Mouse (Mus musculus) adrenal gland, postnatal 36 days (tissue): Measurements from ENCODE around the gene Ttll1. TPM values are rescaled to one million over a fixed set of nuclear protein-coding genes. Genes with fewer than 3 reads are reported as not detected.

Experiments used
- DNase-seq, 2 experiments: peaks; one replicate each; pipeline ENCODE4 v3.0.0; 2021; ENCODE audit warnings: mixed read lengths in 1 of 2
- long read RNA-seq, 2 experiments: library from polyadenylated mRNA; stranded (forward); transcript quantifications; one replicate each; pipeline ENCODE4 v2.0.0; 2021; ENCODE audit warnings: borderline sequencing depth in 2 of 2
- total RNA-seq, 2 experiments: library from RNA; stranded (reverse); gene quantifications; 2 replicates each; pipeline ENCODE4 v1.2.3; 2021

Ttll1 gene
- total RNA-seq: 1 to 10 TPM; 7.6 to 7.7 TPM
- long read RNA-seq, experiment 1, transcript Ttll1-201 (12 exons, 2,060 nt): major isoform, 8 of 10 reads
- long read RNA-seq, experiment 1, partial matches to known transcripts: 2 of 10 reads
- long read RNA-seq, experiment 1, other reads (novel, unspliced or antisense): 0 of 10 reads
- long read RNA-seq, experiment 2, transcript Ttll1-201 (12 exons, 2,060 nt): major isoform, 8 of 10 reads
- long read RNA-seq, experiment 2, partial matches to known transcripts: 1 of 10 reads
- long read RNA-seq, experiment 2, other reads (novel, unspliced or antisense): 1 of 10 reads

DNA sequence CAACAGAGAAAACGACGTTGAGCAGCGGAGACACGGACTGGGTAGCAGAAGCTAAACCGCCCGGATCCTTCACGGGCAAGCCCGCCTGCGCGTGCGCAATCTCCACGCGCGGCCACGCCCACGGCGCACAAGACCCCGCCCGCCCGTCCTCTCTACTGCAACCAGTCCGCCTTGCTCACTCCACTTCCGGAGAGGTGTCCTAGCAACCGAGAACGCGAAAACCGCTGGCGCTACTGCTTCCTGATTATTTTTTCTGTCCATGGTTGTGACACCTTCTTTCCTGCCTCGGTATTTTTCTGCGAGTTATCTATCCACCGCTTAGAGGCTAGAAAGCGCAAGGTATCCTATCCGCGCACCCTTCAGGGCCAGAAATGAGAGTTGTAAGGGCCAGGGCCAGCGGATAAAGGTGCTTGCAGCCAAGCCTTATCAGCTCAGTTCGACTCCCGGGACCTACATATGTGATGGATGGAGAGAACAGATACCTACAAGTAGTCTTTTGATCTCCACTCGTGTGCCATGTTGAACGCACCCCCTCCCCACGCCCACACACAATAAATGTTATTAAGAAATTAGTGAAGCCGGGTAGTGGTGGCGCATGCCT, at the start of gene Ttll1:
Ttll1 (minus strand) TSS at position 89 of the 601 bp plus-strand sequence.
- DNase-seq: peak; percentile 97 to 98

DNA sequence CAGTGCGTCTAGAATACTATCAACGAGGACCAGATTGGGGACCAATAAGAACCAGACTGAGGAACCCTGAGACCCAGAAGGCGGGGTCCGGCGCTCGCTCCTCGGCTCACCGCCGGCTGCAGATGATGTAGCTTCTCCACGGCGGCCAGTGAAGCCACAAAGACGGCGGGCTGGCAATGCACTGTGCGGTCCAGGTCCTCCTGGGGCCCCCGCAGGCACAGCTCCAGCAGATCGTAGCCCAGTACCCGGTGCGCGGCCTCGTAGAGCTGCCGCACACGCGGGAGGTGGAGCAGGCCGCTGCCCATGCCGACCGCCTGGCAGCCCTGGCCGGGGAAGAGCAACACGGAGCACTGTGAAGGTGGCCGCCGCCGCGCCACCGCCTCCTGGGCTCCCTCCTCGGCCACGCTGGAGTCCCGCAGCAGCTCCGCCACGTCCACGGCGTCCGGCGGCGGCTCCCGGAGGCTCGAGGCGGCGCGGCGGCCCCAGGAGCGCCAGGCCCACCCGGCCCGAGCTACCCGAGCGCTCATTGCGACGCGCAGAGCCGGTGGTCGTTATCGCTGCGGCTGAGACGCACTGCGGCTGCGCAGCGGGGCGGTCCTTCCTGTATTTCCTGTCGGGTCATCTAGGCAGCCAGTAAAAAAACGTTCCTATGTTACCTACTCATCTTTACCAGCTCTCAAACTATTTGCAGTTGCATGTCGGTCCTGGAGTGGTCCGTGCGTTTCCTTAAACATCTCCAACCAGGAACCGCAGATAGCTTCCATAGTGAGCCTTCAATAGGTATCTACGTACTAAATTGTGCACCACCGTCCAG, 44.7 kb upstream of the Ttll1 start:
- peak; percentile 89 to 93 for DNase-seq

DNA sequence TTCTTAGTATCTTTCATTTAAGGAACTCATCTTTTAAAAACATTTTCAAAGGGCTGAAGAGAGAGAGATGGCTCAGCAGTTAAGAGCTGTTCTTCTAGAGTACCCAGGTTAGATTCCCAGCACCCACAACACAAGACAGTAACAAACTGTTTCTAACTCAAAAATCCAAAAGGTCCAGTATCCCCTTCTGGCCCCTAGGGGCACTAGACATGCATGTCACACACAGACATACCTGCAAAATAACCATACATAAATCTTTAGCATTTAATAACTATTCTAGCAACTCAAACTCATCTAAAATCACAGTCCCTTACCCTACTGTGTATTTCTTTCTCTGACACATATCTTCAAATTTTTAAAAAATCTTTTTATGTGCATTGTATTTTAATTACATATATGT, 43.1 kb upstream of the Ttll1 start:
- DNase-seq: no peak

DNA sequence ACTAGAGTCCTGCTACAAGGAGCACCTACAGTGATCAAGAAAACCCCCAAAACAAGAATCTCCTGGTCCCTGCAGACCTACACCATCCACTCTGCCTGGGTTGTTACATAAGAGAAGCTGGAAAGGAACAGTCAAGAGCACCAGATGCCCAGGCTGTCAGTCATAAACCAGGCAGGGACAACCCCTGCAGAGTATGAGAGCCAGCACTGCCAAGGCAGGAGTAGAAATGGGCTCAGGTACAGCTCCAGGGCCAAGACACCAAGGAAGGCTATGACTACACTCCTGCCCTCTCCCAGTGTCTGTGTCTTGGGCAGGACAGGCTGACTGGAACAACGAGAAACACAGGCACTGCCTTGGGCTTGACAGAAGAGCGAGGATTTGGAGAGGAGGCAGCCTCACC, 39.4 kb upstream of the Ttll1 start:
- DNase-seq: no peak

DNA sequence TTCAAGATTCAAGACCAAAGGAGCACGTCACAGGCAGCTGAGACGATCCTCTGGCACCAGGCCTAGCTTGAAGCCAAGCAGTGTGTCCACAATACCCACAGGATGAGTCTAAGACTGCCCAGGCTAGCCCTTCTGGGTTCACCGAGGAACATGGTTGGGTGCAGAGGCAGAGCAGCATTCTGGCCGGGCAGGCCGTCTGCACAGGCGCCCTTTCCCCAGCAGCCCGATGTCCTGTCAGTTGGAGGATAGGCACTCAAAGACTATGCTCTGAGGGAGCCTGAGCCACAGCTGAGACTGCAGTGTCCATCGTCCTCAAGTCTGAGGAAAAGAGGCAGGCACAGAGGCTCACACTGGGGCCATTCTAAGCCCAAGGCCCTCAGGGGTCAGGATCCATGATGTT, 36.5 kb upstream of the Ttll1 start:
- DNase-seq: no peak

DNA sequence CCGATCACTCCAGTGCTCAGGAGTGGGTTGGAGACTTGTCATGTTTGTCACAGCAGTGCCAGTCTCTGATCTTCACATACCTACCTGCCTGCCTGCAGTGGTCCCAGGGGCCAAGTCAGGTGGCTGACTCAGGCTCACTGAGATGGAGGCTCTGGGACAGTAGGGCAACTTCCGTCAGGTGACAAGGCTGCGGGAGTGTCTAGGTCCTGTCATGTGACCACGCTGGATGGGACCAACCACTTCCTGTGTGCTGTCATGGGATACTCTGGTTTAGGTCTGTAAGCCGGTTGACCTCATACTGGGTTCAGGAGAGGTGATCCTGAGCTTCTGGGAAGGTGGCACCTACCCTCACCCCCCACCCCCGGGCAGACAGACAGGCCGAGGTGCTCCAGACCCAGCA, 35.3 kb upstream of the Ttll1 start:
- DNase-seq: no peak

DNA sequence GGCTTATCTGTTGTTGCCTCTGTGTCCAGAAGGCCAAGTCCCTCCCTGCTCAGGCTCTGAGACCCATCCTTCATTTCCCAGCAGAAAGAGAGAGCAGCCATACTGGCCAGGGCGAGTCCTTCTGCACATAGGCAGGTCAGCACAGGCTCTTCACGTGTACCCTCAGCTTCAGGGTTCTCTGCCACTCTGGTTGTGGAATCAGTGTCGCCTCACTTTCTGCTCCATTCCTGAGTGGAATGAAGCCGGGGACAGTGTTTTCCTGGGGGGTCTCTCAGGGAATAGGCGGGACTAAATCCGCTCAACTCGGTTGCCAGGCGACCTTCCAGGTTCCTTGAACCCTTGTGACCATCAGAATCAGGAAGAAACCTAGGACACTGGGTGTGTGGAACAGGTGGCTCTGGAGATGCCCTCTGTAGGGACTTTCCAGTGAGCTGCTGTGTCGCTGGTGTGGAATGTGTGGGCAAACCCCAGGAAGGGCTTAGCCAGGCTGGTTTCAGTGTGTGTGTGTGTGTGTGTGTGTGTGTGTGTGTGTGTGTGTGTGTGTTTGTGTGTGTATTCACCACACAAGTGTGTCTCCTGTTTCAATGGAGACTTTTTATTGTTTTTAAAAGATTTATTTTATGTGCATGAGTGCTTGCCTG, 31.1 kb upstream of the Ttll1 start:
- DNase-seq: no peak

DNA sequence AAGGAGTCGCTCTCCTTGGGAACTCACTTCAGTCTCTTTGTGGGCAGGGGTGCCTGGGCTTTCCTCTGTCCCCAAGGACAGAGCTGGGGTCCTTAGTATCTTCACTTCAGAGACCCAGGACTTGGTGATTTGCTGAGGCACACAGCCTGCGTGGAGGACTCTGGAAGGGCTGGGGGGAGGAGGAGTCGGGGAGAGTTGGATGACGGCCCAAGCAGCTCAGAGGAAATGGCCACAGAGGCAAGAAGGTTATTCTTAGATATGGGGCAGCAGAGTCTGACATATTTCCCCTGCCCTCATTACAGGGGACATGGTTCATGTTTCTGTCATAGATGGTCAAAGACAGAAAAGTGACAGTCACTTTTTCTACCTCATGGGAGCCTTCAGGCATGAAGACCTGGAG, 29.2 kb upstream of the Ttll1 start:
- peak; percentile 67 to 76 for DNase-seq

DNA sequence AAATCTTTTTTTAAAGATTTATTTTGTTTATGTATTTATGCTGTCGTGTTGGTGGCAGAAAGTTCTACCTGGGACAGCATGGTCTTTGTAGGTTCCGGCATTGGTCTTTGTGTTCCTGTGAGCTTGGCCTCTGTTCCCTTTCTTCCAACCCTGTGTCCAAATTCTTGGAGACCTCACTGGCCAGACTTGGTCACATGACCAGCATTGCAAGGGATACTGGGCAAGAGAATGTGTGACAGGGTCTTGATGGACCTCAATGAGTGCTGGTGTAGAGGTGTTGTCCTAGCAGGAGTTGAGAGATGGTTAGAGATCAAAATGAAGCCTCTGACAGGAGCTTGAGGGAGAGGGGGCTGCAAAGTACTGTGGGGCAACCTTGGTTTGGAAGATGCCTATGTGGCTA, 28.2 kb upstream of the Ttll1 start:
- DNase-seq: no peak

DNA sequence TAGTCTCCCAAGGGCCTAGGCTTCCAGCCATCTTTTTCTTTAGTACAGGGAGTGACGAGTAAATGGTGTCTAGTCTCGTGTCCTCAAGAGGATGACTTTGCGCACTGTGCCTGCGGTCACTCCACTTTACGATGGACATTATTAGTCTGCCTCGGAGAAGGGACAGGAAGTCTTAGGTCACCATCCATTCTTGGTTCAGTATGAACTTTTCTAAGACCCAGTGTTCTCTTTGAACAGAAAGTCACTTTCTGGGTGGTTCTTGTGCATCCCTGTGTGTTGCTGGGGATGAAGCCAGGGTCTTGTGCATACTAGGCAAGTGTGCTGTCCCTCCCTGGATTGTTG, 25.2 kb upstream of the Ttll1 start:
- no peak for DNase-seq

DNA sequence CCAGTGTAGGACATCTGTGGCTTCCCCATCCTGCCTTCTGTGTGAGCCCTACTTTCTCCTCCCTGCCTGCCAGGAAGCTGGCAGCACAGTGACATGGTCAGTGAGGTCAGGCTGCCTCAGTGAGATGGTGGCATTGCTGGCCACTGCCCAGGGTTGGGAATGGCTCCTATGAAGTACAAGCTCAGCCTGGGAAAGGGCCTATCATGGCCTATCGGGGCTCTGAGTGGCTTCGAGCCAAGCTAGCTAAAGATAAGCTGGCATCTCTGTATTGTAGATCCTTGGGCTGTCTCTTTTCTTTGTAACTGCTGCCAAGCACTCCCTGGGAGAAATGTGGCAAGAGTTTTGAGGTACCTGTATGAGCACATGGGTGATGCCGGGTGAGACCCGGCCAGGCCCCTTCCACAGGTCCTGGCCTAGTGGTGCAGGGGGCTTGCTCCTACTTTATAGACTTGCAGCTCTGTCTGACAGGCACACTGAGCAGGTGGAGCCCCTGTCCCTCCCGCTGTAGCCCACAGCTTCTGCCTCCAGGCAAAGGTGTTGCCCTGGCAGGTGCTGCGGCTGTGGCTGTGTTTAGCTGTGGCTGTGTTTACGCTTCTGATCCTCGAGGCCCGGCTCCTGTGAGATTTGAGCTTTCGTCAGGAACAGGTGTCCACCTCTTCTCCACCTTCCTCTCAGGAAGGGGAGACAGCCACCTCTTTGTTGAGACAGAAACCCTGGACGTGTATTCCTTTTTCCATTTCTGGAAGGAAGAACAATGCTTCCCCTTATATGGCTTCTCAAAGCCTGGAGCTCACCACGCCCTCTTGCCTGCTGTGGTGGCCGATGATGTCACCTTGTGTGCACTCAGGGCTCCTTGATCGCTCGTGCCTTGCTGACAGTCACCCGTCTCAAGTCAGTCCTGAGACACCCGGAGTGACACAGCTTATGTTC, 24.5 kb upstream of the Ttll1 start:
- DNase-seq: peak; percentile 40 to 64

DNA sequence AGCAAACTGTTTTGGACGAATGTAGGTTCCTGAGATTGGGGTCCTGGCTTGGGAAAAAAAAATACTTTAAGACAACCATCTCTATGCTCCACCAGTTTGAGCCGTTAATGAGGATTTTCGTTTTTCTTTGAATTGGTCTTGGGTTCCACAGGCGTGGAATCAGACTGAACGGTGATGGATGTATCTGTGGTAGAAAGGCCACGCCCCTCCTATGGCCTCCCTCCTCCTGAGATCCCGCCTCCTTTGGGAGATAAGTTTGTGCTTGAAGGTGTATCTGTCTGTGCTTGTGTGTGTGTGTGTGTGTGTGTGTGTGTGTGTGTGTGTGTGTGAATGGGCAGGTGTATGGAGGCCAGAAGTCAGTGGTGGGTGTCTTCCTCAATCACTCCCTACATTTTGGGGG, 21.9 kb upstream of the Ttll1 start:
- no peak for DNase-seq

DNA sequence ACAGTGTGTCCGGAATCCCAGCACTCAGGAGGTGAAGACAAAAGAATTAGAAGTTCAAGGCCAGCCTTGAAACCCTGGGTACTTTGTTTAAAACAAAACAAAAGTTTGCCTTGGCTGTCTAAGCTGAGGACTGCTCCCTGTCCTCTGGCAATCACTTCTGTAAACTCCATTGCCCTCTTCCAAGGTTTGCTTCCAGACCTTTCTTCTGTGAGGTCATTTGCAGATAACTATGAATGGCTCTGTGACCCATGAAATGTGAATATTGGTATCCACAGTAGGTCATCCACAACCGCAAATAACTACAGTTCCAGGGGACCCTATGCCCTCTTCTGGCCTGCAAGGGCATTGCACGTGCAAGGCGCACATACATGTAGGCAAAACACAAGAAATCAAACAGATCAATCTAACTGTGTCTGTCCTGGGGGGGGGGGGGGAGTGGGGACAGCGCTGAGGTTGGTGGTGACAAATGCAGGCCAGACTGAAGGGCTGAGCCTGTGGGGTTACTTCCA, 21.3 kb upstream of the Ttll1 start:
- DNase-seq: no peak

DNA sequence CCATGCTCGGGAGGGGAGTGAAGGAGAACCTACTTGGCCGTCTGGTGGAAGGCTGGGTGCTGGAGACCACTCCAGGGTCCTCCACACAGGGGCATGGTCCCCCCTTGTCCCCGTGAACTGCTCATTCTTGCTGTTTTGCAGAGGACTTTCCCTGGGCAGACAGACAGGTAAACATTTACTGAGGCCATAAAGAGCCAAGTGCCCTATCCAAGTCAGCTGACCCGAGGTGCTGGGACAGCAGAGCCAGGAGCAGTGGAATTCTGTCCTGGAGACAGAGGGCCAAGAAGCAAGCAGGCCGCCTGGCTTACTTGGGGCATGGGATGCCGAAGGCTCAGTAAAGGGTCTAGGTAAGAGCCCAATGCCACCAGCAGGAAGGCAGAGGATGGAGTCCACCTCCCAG, 20.0 kb upstream of the Ttll1 start:
- DNase-seq: no peak

DNA sequence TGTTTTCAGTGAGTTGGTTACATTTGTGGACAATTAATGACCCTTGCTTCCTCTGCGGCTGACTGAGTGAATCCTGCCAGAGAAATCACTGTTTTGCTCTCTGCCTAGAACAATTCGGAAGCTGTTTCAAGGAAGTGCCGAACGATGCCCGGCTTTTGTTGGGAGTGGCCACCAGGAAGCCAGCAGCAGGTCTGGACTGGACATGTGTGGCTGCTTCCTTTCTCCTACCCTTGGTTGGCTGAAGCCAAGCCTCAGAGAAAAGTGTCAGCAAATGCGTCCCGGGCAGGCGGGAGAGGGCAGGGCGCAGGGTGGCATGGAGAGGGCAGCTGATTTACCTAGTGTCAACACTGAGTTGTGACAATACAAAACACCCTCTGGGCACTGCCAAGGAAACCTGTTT, 19.5 kb upstream of the Ttll1 start:
- DNase-seq: peak; percentile 39 to 53

DNA sequence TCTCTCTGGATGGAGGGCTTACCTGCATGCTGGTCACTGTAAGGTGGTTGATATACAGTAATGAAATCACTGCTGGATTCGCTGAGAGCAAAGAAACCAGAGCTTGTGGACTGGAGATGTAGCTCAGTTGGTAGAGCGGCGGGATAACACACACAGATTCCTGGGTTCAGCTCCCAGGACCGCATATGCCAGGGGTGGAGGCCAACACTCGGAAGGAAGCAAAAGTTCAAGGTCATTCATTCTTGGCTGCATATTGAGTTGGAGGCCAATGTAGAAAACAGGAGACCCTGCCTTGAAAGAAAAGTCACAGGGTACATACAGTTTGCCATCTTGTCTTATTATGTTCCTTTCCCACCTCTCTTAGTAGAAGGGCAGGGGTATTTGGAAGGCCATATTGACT, 19.1 kb upstream of the Ttll1 start:
- peak; percentile 32 to 72 for DNase-seq

DNA sequence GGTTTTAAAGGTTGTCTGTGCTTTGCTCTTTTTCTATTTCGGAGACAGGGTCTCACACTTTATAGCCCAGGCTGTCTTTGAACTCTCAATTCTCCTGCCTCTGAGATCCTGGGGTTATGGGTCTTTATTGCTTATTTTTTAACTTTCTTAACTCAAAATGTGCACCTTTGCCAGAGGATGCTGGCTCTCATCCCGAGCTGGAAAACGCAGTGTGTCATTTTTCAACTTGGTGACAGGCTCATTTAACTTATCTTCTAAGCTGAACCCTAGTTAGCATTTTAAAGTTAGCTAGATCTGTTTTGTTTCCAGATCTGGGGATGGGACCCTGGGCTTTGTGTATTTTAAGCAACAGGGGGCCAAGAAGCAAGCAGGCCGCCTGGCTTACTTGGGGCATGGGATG, 18.2 kb upstream of the Ttll1 start:
- DNase-seq: no peak

DNA sequence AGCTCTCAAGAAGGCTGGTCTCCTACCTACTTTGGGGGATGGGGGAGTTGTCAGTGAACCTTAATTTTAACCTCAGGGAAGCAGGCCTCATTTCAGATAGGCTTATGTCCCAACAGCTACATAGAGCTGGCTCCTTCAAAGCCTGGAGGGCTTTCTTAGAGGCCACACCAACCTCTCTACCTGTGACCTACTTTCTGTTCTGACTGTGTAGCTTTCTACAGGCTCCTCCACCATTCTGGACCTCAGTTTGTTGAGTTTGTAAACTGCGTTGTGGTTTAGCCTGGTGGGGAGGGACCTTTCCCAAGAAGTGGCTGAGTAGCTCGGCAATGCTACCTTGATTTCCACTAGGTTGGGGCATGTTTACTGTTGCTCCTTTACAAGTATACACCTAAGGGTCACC, 17.1 kb upstream of the Ttll1 start:
- no peak for DNase-seq

DNA sequence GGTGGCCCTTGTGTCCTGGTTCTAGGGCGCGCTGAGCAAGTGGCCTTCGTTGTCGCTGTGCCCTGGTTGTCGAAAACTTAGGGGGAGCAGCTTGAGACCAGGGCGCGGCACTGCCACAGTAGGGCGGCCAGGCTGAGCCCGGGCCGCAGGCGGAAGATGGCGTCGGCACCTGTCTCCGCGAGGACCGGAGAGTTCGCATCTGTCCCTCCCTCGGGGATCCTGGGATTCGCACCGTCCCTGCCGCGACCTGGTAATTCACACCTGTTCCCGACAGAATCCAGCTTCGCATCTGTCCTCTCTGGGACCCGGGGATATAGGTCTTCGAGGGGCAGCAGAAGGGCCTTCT, 16.4 kb upstream of the Ttll1 start:
- no peak for DNase-seq

DNA sequence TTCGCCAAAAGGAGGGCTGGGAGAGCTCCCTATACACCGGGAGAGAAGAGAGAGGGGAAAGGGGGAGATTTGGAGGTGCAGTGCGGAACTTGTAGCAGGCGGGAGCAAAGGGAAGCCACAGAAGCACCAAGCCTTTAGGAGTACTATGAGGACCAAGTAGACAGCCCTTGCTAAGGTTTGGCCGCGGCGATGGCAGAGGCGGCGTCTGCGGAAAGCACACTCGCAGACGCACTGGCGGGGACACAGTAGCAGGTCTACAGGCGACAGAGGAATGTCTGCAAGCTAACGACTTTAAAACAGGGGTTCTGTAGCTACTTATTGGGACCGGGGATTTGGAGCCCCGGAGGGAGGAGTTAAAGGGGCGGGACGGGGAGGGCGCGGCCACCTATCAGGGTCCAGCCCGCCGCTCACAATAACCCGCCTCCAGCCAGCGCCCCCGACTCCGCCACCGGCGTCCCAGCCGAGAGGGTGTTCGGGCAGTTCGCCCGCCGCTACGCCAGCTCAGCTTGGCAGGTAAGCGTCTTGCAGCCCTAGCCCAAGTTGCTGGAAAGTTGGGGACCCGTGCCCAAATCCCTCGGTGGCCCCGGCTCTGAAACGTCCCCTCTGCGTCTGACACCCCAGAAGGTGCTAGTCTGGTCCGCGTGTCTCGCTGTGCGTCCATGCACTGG, 15.9 kb upstream of the Ttll1 start, which contains the start of gene Bik:
Bik (plus strand) TSS at position 439 of the 668 bp plus-strand sequence.
- DNase-seq: peak; percentile 73 to 81

DNA sequence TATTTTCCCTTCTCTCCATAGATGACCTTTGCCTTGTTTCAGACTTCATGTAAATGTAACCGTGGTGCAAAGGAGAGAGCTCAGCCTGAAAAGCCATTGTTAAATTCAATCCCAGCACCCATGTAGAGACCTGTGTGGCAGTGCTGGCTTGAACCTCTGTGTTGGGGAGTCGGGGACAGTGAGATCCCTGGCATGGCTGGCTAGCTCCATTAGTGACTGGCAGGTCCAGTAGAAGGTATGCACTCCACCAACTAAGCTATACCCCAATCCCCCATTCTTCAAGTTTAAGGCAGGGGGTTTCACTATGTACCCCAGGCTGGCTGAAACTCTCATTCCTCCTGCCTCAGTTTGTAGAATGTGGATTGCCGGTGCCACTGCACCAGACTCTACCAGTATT, 13.6 kb upstream of the Ttll1 start:
- DNase-seq: no peak
